Mouse (Mus musculus): ENCODE data around the gene Mtmr10.

Gene Mtmr10

DNA sequence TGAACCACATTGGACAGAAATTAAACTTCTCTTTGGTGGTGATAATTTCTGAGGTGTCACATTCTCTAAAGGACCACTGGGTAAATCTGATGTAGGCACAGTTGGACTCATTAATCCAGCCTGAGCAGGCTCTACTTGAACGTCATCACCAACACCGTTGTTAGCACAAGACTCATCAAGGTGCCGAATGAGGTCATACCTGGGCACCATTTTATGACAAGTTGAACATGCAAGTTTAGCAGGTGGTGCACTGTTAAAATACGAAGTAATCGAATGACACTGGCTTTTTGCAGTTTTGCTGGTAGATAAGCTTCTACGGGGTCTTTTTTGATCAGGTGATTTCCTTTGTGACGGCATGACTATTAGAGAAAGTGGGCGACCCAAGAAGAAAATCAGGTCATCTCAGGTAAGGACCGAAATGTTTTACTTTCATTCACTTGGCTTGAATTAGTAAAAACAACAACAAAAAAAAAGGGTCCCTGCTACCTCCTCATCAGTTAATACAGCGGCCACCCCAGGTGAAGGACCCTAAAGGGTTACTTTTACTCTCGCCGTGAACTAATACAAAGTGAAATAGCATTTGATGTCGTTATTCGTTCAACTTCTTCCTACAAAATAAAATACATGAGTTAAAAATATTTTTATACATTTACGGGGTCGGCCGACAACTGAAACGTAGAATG lies 85.8 kb downstream of the Mtmr10 start:
- no peak for DNase-seq

- DNase-seq = peak; percentile 87
Observed at GRCm38 (mm10) chr7:64373830-64374562, 86.5 kb downstream of the Mtmr10 start, which contains the start of gene Fan1. Gene Fan1, minus strand, starts transcription at chr7:64374095.

All from layer of hippocampus, adult 9-11 months (tissue).